Mouse (Mus musculus) cerebellum, adult 2 months (tissue): Measurements from ENCODE around the gene Stambp.
A peak's percentile ranks its signal among the peaks of the same experiment; 100 is the strongest.

ENCODE experiments used
- CTCF ChIP-seq: fragments of 200-500 bp; IDR thresholded peaks from 2 replicates; pipeline ENCODE4 v1.5.1; 2011; ENCODE audit warnings: low read depth, mild to moderate bottlenecking, control low read depth, low read length, moderate library complexity, borderline replicate concordance; ENCODE audit not compliant: insufficient read depth
- POLR2A ChIP-seq: fragments of 200-500 bp; IDR thresholded peaks from 2 replicates; pipeline ENCODE4 v1.6.1; 2011; ENCODE audit warnings: low read length, control low read depth, borderline replicate concordance; ENCODE audit not compliant: insufficient read depth

DNA sequence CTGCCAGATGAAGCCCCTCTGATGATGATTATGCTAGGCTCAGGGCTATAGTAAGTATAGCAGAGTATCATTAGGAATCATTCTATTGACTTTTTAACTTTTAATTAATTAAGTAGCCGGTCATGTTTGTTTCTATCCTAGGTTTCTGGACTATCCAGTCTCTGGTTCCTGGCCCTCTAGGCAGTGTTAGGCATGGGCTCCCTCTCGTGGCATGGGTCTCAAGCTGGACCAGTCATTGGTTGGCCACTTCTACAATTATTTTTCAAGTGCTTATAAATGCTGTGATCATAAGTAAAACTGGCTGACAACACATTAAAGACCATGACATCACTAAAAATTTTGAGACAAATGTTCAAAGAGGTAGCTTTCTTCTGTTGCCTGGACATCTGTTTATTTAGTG is 62.3 kb downstream of the Stambp start:
- peak; percentile 60; the same call in 1 of the 2 replicates for TF ChIP-seq CTCF
- TF ChIP-seq POLR2A: no peak
